Mouse (Mus musculus): Measurements from ENCODE around the gene Tbc1d4. TPM values are rescaled to one million over a fixed set of nuclear protein-coding genes. Genes with fewer than 3 reads are reported as not detected.

The Tbc1d4 gene
- polyA plus RNA-seq, 1 experiment, result 1.6 TPM

GRCm38 (mm10) chr14:101481165-101481564, 127.8 kb downstream of the Tbc1d4 start:
- TF ChIP-seq EP300 (IDR thresholded peaks at IDR 0.05; ENCODE audit: insufficient read depth, low read depth, low read length) (no peak), CTCF (IDR thresholded peaks at IDR 0.05; ENCODE audit: low read depth, low read length) (no peak)
- Histone ChIP-seq H3K9ac (ENCODE audit: low read depth, poor library complexity, severe bottlenecking) (no peak overlapping the region), H3K4me1 (ENCODE audit: control insufficient read depth, insufficient read depth, low read length) (no peaks in the 10 kb centered on the region), H3K36me3 (ENCODE audit: control insufficient read depth, insufficient read depth, low read length, poor library complexity, severe bottlenecking) (no peaks in the 10 kb centered on the region), H3K27ac (ENCODE audit: insufficient read depth, low read length) (no peak overlapping the region), H3K4me3 (ENCODE audit: low read depth, low read length) (no peak overlapping the region), H3K27me3 (ENCODE audit: control insufficient read depth, insufficient read depth, low read length, poor library complexity, severe bottlenecking) (no peaks in the 10 kb centered on the region), H3K9me3 (replicated peaks; ENCODE audit: control insufficient read depth, insufficient read depth, low read length, poor library complexity, severe bottlenecking) (no peaks in the 10 kb centered on the region)

- Histone ChIP-seq H3K4me3 (ENCODE audit: low read depth, low read length) (no peak overlapping the region), H3K4me1 (ENCODE audit: control insufficient read depth, insufficient read depth, low read length) (no peaks in the 10 kb centered on the region), H3K9ac (ENCODE audit: low read depth, poor library complexity, severe bottlenecking) (no peak overlapping the region), H3K36me3 (ENCODE audit: control insufficient read depth, insufficient read depth, low read length, poor library complexity, severe bottlenecking) (no peaks in the 10 kb centered on the region), H3K9me3 (replicated peaks; ENCODE audit: control insufficient read depth, insufficient read depth, low read length, poor library complexity, severe bottlenecking) (no peaks in the 10 kb centered on the region), H3K27ac (ENCODE audit: insufficient read depth, low read length) (no peak overlapping the region), H3K27me3 (ENCODE audit: control insufficient read depth, insufficient read depth, low read length, poor library complexity, severe bottlenecking) (no peaks in the 10 kb centered on the region)
- no peak for TF ChIP-seq POLR2A (IDR thresholded peaks at IDR 0.05; ENCODE audit: insufficient read depth, low read length)
Observed at GRCm38 (mm10) chr14:101480541-101480940, 128.4 kb downstream of the Tbc1d4 start.

- Histone ChIP-seq H3K9ac (ENCODE audit: low read depth, poor library complexity, severe bottlenecking) (no peak overlapping the region), H3K27me3 (ENCODE audit: control insufficient read depth, insufficient read depth, low read length, poor library complexity, severe bottlenecking) (no peaks in the 10 kb centered on the region), H3K27ac (ENCODE audit: insufficient read depth, low read length) (no peak overlapping the region), H3K9me3 (replicated peaks; ENCODE audit: control insufficient read depth, insufficient read depth, low read length, poor library complexity, severe bottlenecking) (no peaks in the 10 kb centered on the region), H3K4me3 (ENCODE audit: low read depth, low read length) (no peak overlapping the region), H3K36me3 (ENCODE audit: control insufficient read depth, insufficient read depth, low read length, poor library complexity, severe bottlenecking) (no peaks in the 10 kb centered on the region), H3K4me1 (ENCODE audit: control insufficient read depth, insufficient read depth, low read length) (no peaks in the 10 kb centered on the region)
- TF ChIP-seq CTCF (IDR thresholded peaks at IDR 0.05; ENCODE audit: low read depth, low read length) (no peak), POLR2A (IDR thresholded peaks at IDR 0.05; ENCODE audit: insufficient read depth, low read length) (no peak), EP300 (IDR thresholded peaks at IDR 0.05; ENCODE audit: insufficient read depth, low read depth, low read length) (no peak)
Observed at GRCm38 (mm10) chr14:101477827-101478220, 131.2 kb downstream of the Tbc1d4 start.

GRCm38 (mm10) chr14:101477081-101477826, 131.7 kb downstream of the Tbc1d4 start:
- TF ChIP-seq CTCF (IDR thresholded peaks at IDR 0.05; ENCODE audit: low read depth, low read length) (no peak), POLR2A (IDR thresholded peaks at IDR 0.05; ENCODE audit: insufficient read depth, low read length) (no peak), EP300 (IDR thresholded peaks at IDR 0.05; ENCODE audit: insufficient read depth, low read depth, low read length) (no peak)
- Histone ChIP-seq H3K27ac (ENCODE audit: insufficient read depth, low read length) (no peak overlapping the region), H3K9ac (ENCODE audit: low read depth, poor library complexity, severe bottlenecking) (no peak overlapping the region), H3K36me3 (ENCODE audit: control insufficient read depth, insufficient read depth, low read length, poor library complexity, severe bottlenecking) (no peaks in the 10 kb centered on the region), H3K9me3 (replicated peaks; ENCODE audit: control insufficient read depth, insufficient read depth, low read length, poor library complexity, severe bottlenecking) (no peaks in the 10 kb centered on the region), H3K27me3 (ENCODE audit: control insufficient read depth, insufficient read depth, low read length, poor library complexity, severe bottlenecking) (no peaks in the 10 kb centered on the region), H3K4me3 (ENCODE audit: low read depth, low read length) (no peak overlapping the region), H3K4me1 (ENCODE audit: control insufficient read depth, insufficient read depth, low read length) (no peaks in the 10 kb centered on the region)

- no peaks in the 10 kb centered on the region for H3K9me3 ChIP-seq (replicated peaks; ENCODE audit: control insufficient read depth, insufficient read depth, low read length, poor library complexity, severe bottlenecking)
- TF ChIP-seq EP300 (IDR thresholded peaks at IDR 0.05; ENCODE audit: insufficient read depth, low read depth, low read length) (no peak), POLR2A (IDR thresholded peaks at IDR 0.05; ENCODE audit: insufficient read depth, low read length) (no peak), CTCF (IDR thresholded peaks at IDR 0.05; ENCODE audit: low read depth, low read length) (no peak)
- no peak overlapping the region for H3K27ac ChIP-seq (ENCODE audit: insufficient read depth, low read length)
Observed at GRCm38 (mm10) chr14:101469475-101470093, 139.4 kb downstream of the Tbc1d4 start.

GRCm38 (mm10) chr14:101468143-101468542, 140.8 kb downstream of the Tbc1d4 start:
- no peaks in the 10 kb centered on the region for H3K27me3 ChIP-seq (ENCODE audit: control insufficient read depth, insufficient read depth, low read length, poor library complexity, severe bottlenecking)
- no peaks in the 10 kb centered on the region for H3K4me1 ChIP-seq (ENCODE audit: control insufficient read depth, insufficient read depth, low read length)
- H3K36me3 ChIP-seq (ENCODE audit: control insufficient read depth, insufficient read depth, low read length, poor library complexity, severe bottlenecking), result no peaks in the 10 kb centered on the region
- TF ChIP-seq CTCF (IDR thresholded peaks at IDR 0.05; ENCODE audit: low read depth, low read length), result no peak
- no peaks in the 10 kb centered on the region for H3K9me3 ChIP-seq (replicated peaks; ENCODE audit: control insufficient read depth, insufficient read depth, low read length, poor library complexity, severe bottlenecking)
- H3K4me3 ChIP-seq (ENCODE audit: low read depth, low read length), result no peak overlapping the region
- H3K9ac ChIP-seq (ENCODE audit: low read depth, poor library complexity, severe bottlenecking), result no peak overlapping the region
- H3K27ac ChIP-seq (ENCODE audit: insufficient read depth, low read length), result no peak overlapping the region

More at GRCm38 (mm10) chr14:101469475-101470093, 139.4 kb downstream of the Tbc1d4 start:
- Histone ChIP-seq H3K36me3 (ENCODE audit: control insufficient read depth, insufficient read depth, low read length, poor library complexity, severe bottlenecking) (no peaks in the 10 kb centered on the region), H3K4me1 (ENCODE audit: control insufficient read depth, insufficient read depth, low read length) (no peaks in the 10 kb centered on the region), H3K4me3 (ENCODE audit: low read depth, low read length) (no peak overlapping the region), H3K9ac (ENCODE audit: low read depth, poor library complexity, severe bottlenecking) (no peak overlapping the region), H3K27me3 (ENCODE audit: control insufficient read depth, insufficient read depth, low read length, poor library complexity, severe bottlenecking) (no peaks in the 10 kb centered on the region)

All from ES-Bruce4 (cell line).